Mouse (Mus musculus): ENCODE measurements around the gene 1110065P20Rik.

Gene 1110065P20Rik

DNA sequence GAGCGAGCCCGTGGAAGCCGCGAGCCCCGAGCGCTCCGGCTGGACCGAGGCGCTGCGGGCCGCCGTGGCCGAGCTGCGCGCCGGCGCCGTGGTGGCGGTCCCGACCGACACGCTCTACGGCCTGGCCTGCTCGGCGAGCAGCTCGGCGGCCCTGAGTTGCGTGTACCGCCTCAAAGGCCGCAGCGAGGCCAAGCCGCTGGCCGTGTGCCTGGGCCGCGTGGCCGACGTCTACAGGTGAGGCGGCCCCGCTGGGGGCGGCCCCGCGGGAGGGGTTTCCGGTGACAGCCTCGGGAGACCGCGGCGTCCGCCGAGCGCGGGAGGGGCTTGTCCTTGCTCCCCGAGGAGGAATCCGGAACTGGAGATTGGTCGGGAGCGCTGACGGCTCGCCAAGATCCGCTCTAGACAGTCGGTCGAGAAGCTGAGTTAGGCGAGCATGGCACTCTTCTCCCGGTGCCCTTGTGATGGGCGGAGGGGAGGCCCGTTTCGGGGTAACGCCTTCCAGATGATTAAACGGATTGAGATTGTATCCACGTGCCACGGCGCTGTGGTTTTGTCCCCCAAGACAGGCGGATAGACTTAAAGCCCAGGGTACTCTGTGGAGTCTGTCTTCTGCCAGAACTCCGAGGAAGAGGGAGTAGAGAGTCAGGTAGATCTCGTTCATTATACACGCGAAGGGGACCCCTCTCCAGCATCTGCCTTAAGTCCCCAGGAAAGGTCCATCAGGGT is at the start of gene 1110065P20Rik:
Gene 1110065P20Rik, minus strand, starts transcription at position 264 of the 726 bp plus-strand sequence.
- DNase-seq (ENCODE audit: low spot score in 2 of 2): peak; percentile 38 to 55

DNA sequence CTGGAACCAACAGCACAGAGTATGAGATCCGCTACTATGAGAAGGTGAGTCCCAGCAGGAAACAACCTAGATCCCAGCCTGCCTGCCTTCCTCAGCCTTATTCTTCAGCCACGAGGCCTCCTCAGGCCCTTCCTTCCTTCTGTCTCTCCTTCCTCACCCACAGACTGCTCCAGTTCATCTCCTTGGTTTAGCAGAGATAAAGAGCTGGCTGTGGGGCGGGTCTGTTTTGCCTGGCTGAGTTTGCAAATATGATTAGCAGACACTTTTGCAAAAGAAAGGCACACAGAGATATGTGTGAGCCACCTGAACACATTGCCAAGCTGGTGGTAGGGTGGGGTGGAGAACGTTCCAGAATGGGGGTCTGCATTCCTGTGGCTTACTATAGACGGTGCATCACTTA is 48.9 kb upstream of the 1110065P20Rik start:
- DNase-seq (ENCODE audit: low spot score in 2 of 2): no peak

- DNase-seq (ENCODE audit: low spot score in 2 of 2): no peak
Observed at GRCm38 (mm10) chr4:124898428-124898827, 47.4 kb upstream of the 1110065P20Rik start.

GRCm38 (mm10) chr4:124894508-124895428 is 43.8 kb upstream of the 1110065P20Rik start:
- no peak for DNase-seq (ENCODE audit: low spot score in 2 of 2)

DNA sequence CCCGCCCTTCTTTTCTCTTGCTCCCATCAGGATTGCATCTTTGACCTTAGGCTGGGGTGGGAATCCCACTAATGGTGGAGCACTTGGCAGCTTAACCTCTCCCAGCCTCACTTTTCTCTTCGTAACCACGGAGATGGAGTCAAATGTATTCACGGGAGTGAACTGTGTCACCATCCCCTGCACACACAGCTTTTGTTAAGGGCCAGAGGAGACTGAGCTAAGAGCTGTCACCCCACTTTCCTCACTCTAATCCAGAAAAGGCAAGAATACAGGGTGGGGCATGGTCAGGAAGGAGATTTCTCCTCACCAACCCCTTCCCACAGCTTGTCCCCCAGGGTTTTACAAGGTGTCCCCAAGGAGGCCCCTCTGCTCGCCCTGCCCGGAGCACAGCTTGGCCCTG is 42.8 kb upstream of the 1110065P20Rik start:
- DNase-seq (ENCODE audit: low spot score in 2 of 2): no peak

GRCm38 (mm10) chr4:124890831-124891230 is 39.8 kb upstream of the 1110065P20Rik start:
- DNase-seq (ENCODE audit: low spot score in 2 of 2): no peak

DNA sequence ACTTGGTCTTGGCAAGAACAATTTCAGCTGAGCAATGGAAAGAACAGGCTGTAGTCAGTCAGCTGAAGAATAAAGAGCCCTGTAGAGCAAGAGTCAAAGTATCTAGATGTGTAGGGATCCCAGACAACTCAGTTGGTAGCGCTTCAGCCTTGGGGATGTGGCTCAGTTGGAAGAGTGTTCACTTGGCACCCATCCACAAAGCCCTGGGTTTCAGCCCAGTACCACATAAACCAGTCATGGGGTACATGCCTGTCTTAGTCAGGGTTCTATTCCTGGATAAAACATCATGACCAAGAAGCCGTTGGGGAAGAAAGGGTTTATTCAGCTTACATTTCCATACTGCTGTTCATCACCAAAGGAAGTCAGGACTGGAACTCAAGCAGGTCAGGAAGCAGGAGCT is 38.9 kb upstream of the 1110065P20Rik start:
- DNase-seq (ENCODE audit: low spot score in 2 of 2): no peak

DNA sequence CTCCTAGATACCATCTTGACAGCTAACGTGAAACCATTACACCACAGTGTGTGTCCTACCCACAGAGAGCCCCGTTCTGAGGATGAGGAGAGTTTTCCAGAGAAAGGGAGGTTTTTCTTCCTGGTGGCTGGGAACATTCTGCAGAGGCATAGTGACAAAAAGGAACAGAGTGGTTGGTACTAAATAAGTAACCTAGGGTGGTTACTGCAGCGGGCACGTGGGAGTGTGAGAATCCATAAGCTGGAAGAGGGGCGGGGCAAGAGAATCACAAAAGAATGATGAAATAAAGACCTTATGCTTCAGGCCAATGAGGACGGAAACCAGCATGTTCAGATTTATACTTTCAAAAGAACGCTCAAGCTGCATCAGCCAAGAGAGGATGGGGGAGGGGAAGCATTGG is 37.7 kb upstream of the 1110065P20Rik start:
- DNase-seq (ENCODE audit: low spot score in 2 of 2): no peak

DNA sequence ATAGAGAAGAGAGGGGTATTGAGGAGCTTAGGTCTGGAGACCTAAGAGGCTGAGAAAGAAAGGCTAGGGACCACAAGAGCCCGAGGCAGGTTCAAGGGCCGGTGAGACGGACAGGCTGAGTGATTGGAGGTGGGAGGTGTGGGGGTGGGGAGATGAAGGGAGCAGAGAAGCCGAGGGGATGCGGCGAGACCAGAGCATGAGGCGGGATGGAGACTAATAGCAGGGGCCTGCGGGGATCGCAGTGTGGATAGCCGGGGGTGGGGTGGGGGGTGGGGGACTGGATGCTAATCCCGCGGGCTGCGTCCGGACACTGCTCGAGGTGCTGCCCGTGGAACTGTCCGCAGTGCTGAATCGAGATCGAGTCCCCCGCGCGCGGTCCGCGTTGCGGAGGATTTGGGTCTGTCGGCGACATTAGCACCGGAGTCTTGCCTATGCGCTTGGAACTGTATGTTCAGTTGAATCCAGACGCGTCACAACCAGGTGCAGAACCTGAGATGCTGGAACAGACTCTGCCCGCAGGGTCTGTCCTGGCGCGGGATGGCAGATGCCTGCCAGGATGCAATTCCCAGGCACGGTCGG is 31.2 kb upstream of the 1110065P20Rik start:
- DNase-seq (ENCODE audit: low spot score in 2 of 2): no peak

GRCm38 (mm10) chr4:124881341-124881908 is 30.4 kb upstream of the 1110065P20Rik start:
- no peak for DNase-seq (ENCODE audit: low spot score in 2 of 2)

- no peak for DNase-seq (ENCODE audit: low spot score in 2 of 2)
Observed at GRCm38 (mm10) chr4:124880599-124880998, 29.6 kb upstream of the 1110065P20Rik start, which contains the start of gene Epha10. Gene Epha10 (plus strand): TSS chr4:124880899.

GRCm38 (mm10) chr4:124872719-124873118 is 21.7 kb upstream of the 1110065P20Rik start:
- no peak for DNase-seq (ENCODE audit: low spot score in 2 of 2)

DNA sequence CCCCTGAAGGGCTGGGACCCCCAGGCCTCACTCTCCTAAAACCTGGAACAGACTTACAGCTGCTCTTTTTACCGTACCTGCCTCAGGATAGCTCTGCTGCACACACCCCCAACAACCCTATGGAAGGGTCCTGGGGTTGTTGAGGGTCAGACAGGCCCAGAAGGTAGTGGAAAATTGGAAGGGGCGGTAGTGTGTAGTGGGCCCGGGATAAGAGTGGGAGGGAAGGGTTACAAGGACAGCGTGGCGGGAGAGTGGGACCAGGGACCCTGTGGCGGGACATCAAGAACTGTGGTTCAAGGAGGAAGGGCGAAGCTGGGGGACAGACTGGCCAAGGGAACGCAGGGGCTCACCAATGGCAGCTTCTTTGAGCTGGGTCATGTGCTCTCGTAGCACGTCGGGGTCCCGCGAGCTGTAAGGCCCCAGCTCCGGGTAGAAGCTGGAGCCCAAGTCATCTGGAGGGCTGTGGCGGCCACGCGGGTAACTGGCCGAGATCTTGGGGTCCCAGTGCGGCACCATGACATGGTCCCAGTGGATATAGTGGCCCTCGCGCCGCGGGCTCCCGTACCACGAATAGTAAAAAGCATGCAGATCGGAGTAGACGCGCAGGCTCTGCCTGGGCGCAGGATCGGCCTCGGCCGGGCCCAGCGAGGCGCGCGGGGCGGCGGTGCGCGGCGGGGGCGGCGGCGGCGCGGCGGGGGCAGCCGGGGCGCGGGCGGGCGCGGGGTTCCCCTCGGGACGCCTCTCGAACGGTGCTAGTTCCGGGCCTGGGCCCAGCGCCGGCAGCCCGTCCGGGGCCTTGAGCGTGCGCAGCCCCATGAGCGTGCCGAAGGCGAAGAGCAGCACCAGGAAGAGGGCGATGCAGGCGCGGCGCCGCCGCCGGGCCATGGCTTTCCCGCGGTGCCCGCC is 10.5 kb upstream of the 1110065P20Rik start, which contains the start of gene Maneal:
Gene Maneal, minus strand, starts transcription at position 889 of the 906 bp plus-strand sequence.
- peak in 1 of 2 experiments; percentile 8 for DNase-seq (ENCODE audit: low spot score in 2 of 2)

GRCm38 (mm10) chr4:124860446-124860845 is 9.4 kb upstream of the 1110065P20Rik start:
- no peak for DNase-seq (ENCODE audit: low spot score in 2 of 2)

GRCm38 (mm10) chr4:124858370-124858769 is 7.4 kb upstream of the 1110065P20Rik start:
- DNase-seq (ENCODE audit: low spot score in 2 of 2): no peak

- no peak for DNase-seq (ENCODE audit: low spot score in 2 of 2)
Observed at GRCm38 (mm10) chr4:124856294-124856693, 5.3 kb upstream of the 1110065P20Rik start.

- peak; percentile 89 to 90 for DNase-seq (ENCODE audit: low spot score in 2 of 2)
Observed at GRCm38 (mm10) chr4:124850261-124850913, 609 bp downstream of the 1110065P20Rik start, which contains the start of gene Yrdc. Gene Yrdc (plus strand): TSS chr4:124850679.

DNA sequence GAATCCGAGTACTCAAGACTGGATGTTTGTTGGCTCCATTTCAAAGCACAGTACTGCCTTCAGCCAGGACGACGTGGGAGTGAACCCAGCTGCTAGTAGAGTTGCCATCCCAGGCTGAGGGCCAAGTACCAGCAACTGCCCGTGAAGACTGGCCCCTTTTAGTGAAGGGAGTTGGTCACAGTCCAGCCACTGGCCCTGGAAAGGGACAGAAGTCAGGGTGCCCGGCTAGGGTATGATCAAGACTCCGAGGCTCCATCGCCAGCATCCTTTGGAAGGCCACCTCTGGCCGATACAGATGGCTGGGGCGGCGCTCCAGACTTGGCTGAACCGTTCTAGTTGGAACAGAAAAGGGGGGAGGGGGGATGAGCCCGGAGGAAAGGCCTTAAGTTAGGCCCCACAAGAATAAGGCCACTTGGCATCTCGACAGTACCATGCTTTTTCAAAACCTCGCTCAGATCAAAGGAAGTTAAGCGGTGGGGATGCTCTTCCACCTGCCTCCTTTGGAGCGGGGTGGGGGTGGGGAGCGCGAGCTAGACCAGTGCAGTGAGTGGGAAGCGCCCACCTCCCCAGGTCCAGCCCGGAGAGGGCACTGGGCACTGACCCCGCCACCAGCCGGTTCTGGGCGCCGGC is 1.2 kb downstream of the 1110065P20Rik start:
- no peak for DNase-seq (ENCODE audit: low spot score in 2 of 2)

GRCm38 (mm10) chr4:124847573-124847972 is 3.4 kb downstream of the 1110065P20Rik start:
- DNase-seq (ENCODE audit: low spot score in 2 of 2): peak; percentile 72 to 81

DNA sequence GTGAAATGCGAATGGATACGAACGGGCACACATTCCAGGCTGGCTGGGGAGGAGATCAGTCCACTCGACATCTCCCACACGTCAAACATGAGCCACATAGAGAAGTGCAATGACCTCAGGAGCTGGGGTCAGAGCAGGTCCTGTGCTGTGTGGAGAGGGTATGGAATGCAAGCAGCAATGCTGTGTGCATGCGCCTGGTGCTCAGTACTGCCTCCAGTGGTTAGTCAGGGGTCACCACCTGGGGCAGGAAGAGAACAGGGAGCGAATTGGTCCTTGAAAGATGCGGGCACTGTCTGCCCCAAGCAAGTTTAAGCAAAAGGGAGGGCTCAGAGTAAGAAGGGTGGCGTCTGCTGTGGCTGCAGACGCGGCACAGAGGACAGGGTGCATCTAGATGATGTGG is 7.5 kb downstream of the 1110065P20Rik start:
- DNase-seq (ENCODE audit: low spot score in 2 of 2): peak in 1 of 2 experiments; percentile 31
